Mouse (Mus musculus): ENCODE results near the gene Loxl1. TPM values are rescaled to one million over a fixed set of nuclear protein-coding genes. Genes with fewer than 3 reads are reported as not detected.

Loxl1 gene
- polyA plus RNA-seq, 1 experiment from 2014 or later: 1.2 TPM

- Histone ChIP-seq H3K4me2 (ENCODE audit: low read depth, low read length) (no peak overlapping the region), H3K9ac (replicated peaks; ENCODE audit: low read depth, low read length) (no peak overlapping the region), H3K9me3 (ENCODE audit: control insufficient read depth, low read length) (no peaks in the 10 kb centered on the region), H3K4me1 (ENCODE audit: control insufficient read depth, insufficient read depth, low read length) (0 out of 2 replicates have a peak, but pooled peaks cover 3% of the 10 kb centered on the region), H3K27me3 (ENCODE audit: control insufficient read depth, insufficient read depth, low read length) (no peaks in the 10 kb centered on the region), H3K4me3 (ENCODE audit: low read depth, low read length) (no peak overlapping the region), H3K27ac (ENCODE audit: low read depth, low read length) (no peak overlapping the region), H3K36me3 (ENCODE audit: control insufficient read depth, insufficient read depth, low read length) (no peaks in the 10 kb centered on the region)
- WGBS: 64% methylated on average over 8 of the region's 8 CpGs
- no peak for ATAC-seq (ENCODE audit: low read depth)
Observed at GRCm38 (mm10) chr9:58303599-58304271, 9.3 kb downstream of the Loxl1 start.

- H3K9me3 ChIP-seq (ENCODE audit: control insufficient read depth, low read length): no peaks in the 10 kb centered on the region
- H3K27me3 ChIP-seq (ENCODE audit: control insufficient read depth, insufficient read depth, low read length): no peaks in the 10 kb centered on the region
- H3K36me3 ChIP-seq (ENCODE audit: control insufficient read depth, insufficient read depth, low read length): no peaks in the 10 kb centered on the region
- ATAC-seq (ENCODE audit: low read depth): no peak
- H3K4me2 ChIP-seq (ENCODE audit: low read depth, low read length): no peak overlapping the region
- no peak overlapping the region for H3K9ac ChIP-seq (replicated peaks; ENCODE audit: low read depth, low read length)
- H3K4me1 ChIP-seq (ENCODE audit: control insufficient read depth, insufficient read depth, low read length): 0 out of 2 replicates have a peak, but pooled peaks cover 3% of the 10 kb centered on the region
- H3K4me3 ChIP-seq (ENCODE audit: low read depth, low read length): no peak overlapping the region
- no peak overlapping the region for H3K27ac ChIP-seq (ENCODE audit: low read depth, low read length)
- 40% methylated on average over 5 of the region's 5 CpGs for WGBS
Observed at GRCm38 (mm10) chr9:58303115-58303514, 9.9 kb downstream of the Loxl1 start.

DNA sequence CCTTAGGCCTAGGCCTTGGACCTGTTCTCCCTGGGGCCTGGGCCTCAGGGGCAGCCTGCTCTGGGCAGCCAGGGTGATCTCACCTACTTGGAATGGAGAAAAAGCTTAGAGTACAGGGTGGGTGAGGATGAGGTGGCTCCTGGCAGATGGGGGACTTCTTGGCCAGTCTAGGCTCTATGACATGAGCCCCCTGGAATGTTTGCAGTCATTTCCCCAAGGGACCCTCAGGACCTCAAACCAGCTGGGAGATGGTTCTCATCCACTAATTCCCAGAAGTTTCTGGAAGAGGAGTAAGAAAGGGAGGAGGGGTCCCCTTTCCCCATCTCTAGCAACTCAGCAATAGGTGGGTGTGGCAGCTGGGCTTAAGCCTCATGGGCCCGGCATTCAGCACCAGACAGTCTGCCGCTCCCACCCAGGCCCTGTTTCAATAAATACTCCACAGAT lies 13.6 kb downstream of the Loxl1 start:
- no peaks in the 10 kb centered on the region for H3K27me3 ChIP-seq (ENCODE audit: control insufficient read depth, insufficient read depth, low read length)
- H3K4me2 ChIP-seq (ENCODE audit: low read depth, low read length): no peak overlapping the region
- no peaks in the 10 kb centered on the region for H3K9me3 ChIP-seq (ENCODE audit: control insufficient read depth, low read length)
- ATAC-seq (ENCODE audit: low read depth): no peak
- 55% methylated on average over 2 of the region's 2 CpGs for WGBS
- H3K4me1 ChIP-seq (ENCODE audit: control insufficient read depth, insufficient read depth, low read length): 0 out of 2 replicates have a peak, but pooled peaks cover 3% of the 10 kb centered on the region
- no peak overlapping the region for H3K27ac ChIP-seq (ENCODE audit: low read depth, low read length)
- H3K36me3 ChIP-seq (ENCODE audit: control insufficient read depth, insufficient read depth, low read length): no peaks in the 10 kb centered on the region
- no peak overlapping the region for H3K4me3 ChIP-seq (ENCODE audit: low read depth, low read length)
- no peak overlapping the region for H3K9ac ChIP-seq (replicated peaks; ENCODE audit: low read depth, low read length)

DNA sequence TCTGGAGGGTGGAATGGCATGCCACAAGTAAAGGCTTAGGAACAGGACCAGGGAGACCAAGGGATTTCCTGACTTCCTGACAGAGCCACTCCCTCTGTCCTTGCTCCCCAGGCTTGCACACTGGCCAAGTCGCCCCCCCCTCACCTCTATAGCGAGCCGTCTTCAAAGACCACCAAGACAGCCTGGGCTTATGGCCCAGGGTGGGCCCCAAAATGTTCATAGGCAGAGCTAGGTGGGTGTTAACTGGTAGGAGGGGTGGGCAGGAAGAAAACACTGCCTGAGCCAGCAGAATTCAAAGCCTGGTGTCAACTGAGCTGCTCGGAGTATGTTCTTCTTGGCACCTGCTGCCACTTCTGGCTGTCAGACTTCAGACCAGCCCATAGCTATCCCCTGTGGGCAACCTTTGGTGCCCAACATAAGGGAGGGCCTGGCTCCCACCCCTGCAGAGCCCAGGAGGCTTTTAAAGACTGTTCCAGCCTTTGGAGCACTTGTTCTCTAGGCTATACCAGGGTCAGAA lies 15.0 kb downstream of the Loxl1 start:
- H3K36me3 ChIP-seq (ENCODE audit: control insufficient read depth, insufficient read depth, low read length): no peaks in the 10 kb centered on the region
- H3K9ac ChIP-seq (replicated peaks; ENCODE audit: low read depth, low read length): no peak overlapping the region
- no peak overlapping the region for H3K4me3 ChIP-seq (ENCODE audit: low read depth, low read length)
- no peaks in the 10 kb centered on the region for H3K4me1 ChIP-seq (ENCODE audit: control insufficient read depth, insufficient read depth, low read length)
- no peaks in the 10 kb centered on the region for H3K9me3 ChIP-seq (ENCODE audit: control insufficient read depth, low read length)
- no peak for ATAC-seq (ENCODE audit: low read depth)
- no peak overlapping the region for H3K27ac ChIP-seq (ENCODE audit: low read depth, low read length)
- H3K27me3 ChIP-seq (ENCODE audit: control insufficient read depth, insufficient read depth, low read length): no peaks in the 10 kb centered on the region
- 62% methylated on average over 4 of the region's 4 CpGs for WGBS
- no peak overlapping the region for H3K4me2 ChIP-seq (ENCODE audit: low read depth, low read length)

DNA sequence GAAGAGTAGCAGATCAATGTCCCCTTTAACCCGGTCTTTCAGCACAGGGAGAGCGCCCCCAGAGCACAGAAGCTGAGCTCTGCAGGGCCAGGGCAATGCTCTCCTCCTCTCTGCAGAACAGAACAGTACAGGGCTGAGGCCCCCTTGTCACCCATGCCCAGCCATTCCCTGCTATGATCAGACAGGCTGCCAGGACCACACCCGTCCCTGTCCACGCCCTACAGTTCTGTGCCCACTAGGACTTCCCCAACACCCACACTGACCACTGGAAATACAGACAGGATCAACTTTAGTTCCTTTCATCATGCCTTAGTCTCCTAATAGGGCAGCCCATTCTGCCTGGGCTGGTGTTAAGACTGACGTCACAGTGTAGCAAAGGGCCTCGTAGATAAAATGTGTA lies 15.9 kb downstream of the Loxl1 start:
- H3K9me3 ChIP-seq (ENCODE audit: control insufficient read depth, low read length): no peaks in the 10 kb centered on the region
- no peak overlapping the region for H3K4me3 ChIP-seq (ENCODE audit: low read depth, low read length)
- no peak overlapping the region for H3K27ac ChIP-seq (ENCODE audit: low read depth, low read length)
- ATAC-seq (ENCODE audit: low read depth): no peak
- H3K9ac ChIP-seq (replicated peaks; ENCODE audit: low read depth, low read length): no peak overlapping the region
- H3K4me1 ChIP-seq (ENCODE audit: control insufficient read depth, insufficient read depth, low read length): no peaks in the 10 kb centered on the region
- H3K4me2 ChIP-seq (ENCODE audit: low read depth, low read length): no peak overlapping the region
- WGBS: 89% methylated on average over 6 of the region's 6 CpGs
- no peaks in the 10 kb centered on the region for H3K36me3 ChIP-seq (ENCODE audit: control insufficient read depth, insufficient read depth, low read length)
- no peaks in the 10 kb centered on the region for H3K27me3 ChIP-seq (ENCODE audit: control insufficient read depth, insufficient read depth, low read length)

GRCm38 (mm10) chr9:58295766-58296361 lies 17.1 kb downstream of the Loxl1 start:
- Histone ChIP-seq H3K4me2 (ENCODE audit: low read depth, low read length) (no peak overlapping the region), H3K9me3 (ENCODE audit: control insufficient read depth, low read length) (no peaks in the 10 kb centered on the region), H3K4me1 (ENCODE audit: control insufficient read depth, insufficient read depth, low read length) (no peaks in the 10 kb centered on the region), H3K27ac (ENCODE audit: low read depth, low read length) (no peak overlapping the region), H3K9ac (replicated peaks; ENCODE audit: low read depth, low read length) (no peak overlapping the region), H3K36me3 (ENCODE audit: control insufficient read depth, insufficient read depth, low read length) (no peaks in the 10 kb centered on the region), H3K27me3 (ENCODE audit: control insufficient read depth, insufficient read depth, low read length) (no peaks in the 10 kb centered on the region), H3K4me3 (ENCODE audit: low read depth, low read length) (no peak overlapping the region)
- no peak for ATAC-seq (ENCODE audit: low read depth)
- 35% methylated on average over 9 of the region's 9 CpGs for WGBS

- 87% methylated on average over 3 of the region's 3 CpGs for WGBS
- H3K36me3 ChIP-seq (ENCODE audit: control insufficient read depth, insufficient read depth, low read length): no peaks in the 10 kb centered on the region
- no peak overlapping the region for H3K27ac ChIP-seq (ENCODE audit: low read depth, low read length)
- H3K4me3 ChIP-seq (ENCODE audit: low read depth, low read length): no peak overlapping the region
- H3K27me3 ChIP-seq (ENCODE audit: control insufficient read depth, insufficient read depth, low read length): no peaks in the 10 kb centered on the region
- no peaks in the 10 kb centered on the region for H3K4me1 ChIP-seq (ENCODE audit: control insufficient read depth, insufficient read depth, low read length)
- no peak for ATAC-seq (ENCODE audit: low read depth)
- H3K4me2 ChIP-seq (ENCODE audit: low read depth, low read length): no peak overlapping the region
- no peak overlapping the region for H3K9ac ChIP-seq (replicated peaks; ENCODE audit: low read depth, low read length)
- no peaks in the 10 kb centered on the region for H3K9me3 ChIP-seq (ENCODE audit: control insufficient read depth, low read length)
Observed at GRCm38 (mm10) chr9:58295345-58295744, 17.6 kb downstream of the Loxl1 start.

DNA sequence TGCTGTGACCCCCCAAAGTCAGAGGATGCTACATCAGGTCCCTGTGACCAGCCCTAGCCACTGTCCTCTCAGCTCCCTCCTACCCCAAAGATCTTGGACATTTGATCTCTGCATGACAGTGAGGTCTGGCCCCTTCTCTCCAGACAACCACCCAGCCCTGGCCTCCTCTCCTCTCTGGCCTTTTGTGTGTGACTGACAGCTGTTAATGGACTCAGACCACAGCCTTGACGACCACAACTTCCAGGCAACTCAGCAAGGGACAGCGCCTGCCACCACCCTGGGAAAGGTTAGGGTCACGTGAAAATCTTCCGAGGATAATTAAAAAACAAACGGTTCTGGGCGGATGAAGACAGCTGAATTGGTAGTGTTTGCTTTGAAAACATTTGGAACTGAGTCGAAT lies 18.5 kb downstream of the Loxl1 start:
- no peaks in the 10 kb centered on the region for H3K9me3 ChIP-seq (ENCODE audit: control insufficient read depth, low read length)
- no peak for ATAC-seq (ENCODE audit: low read depth)
- H3K4me2 ChIP-seq (ENCODE audit: low read depth, low read length): no peak overlapping the region
- H3K27ac ChIP-seq (ENCODE audit: low read depth, low read length): no peak overlapping the region
- H3K4me1 ChIP-seq (ENCODE audit: control insufficient read depth, insufficient read depth, low read length): no peaks in the 10 kb centered on the region
- H3K4me3 ChIP-seq (ENCODE audit: low read depth, low read length): no peak overlapping the region
- no peaks in the 10 kb centered on the region for H3K36me3 ChIP-seq (ENCODE audit: control insufficient read depth, insufficient read depth, low read length)
- H3K9ac ChIP-seq (replicated peaks; ENCODE audit: low read depth, low read length): no peak overlapping the region
- WGBS: 53% methylated on average over 7 of the region's 7 CpGs
- H3K27me3 ChIP-seq (ENCODE audit: control insufficient read depth, insufficient read depth, low read length): no peaks in the 10 kb centered on the region

- Histone ChIP-seq H3K36me3 (ENCODE audit: control insufficient read depth, insufficient read depth, low read length) (no peaks in the 10 kb centered on the region), H3K27ac (ENCODE audit: low read depth, low read length) (no peak overlapping the region), H3K4me3 (ENCODE audit: low read depth, low read length) (no peak overlapping the region), H3K4me2 (ENCODE audit: low read depth, low read length) (no peak overlapping the region), H3K27me3 (ENCODE audit: control insufficient read depth, insufficient read depth, low read length) (no peaks in the 10 kb centered on the region), H3K9ac (replicated peaks; ENCODE audit: low read depth, low read length) (no peak overlapping the region), H3K4me1 (ENCODE audit: control insufficient read depth, insufficient read depth, low read length) (no peaks in the 10 kb centered on the region), H3K9me3 (ENCODE audit: control insufficient read depth, low read length) (no peaks in the 10 kb centered on the region)
- WGBS: 83% methylated on average over 2 of the region's 2 CpGs
- ATAC-seq (ENCODE audit: low read depth): no peak
Observed at GRCm38 (mm10) chr9:58289901-58290300, 23.1 kb downstream of the Loxl1 start.
